Mouse (Mus musculus): ENCODE results near the gene Tap2.

DNA sequence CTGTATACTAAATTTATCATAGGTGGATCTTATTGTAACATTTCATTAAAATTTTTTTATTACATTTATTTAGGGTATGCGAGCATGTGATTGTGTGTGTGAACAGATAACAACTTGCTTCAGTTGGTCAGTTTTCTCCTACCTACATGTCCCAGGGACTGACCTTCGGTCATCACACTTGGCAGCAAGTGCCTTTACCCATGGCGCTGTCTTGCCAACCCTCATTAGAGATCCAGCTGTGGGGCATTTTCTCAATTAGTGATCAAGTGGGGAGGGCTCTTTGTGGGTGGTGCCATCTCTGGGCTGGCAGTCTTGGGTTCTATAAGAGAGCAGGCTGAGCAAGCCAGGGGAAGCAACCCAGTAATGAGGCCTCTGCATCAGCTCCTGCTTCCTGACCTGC lies 21.5 kb downstream of the Tap2 start:
- TF ChIP-seq CTCF (IDR thresholded peaks at IDR 0.05; ENCODE audit: low read depth) (no peak), EP300 (IDR thresholded peaks at IDR 0.05; ENCODE audit: low read depth) (no peak)

Data from liver, embryonic 14.5 days (tissue).